Mouse (Mus musculus): ENCODE measurements around the gene Smim6.

DNA sequence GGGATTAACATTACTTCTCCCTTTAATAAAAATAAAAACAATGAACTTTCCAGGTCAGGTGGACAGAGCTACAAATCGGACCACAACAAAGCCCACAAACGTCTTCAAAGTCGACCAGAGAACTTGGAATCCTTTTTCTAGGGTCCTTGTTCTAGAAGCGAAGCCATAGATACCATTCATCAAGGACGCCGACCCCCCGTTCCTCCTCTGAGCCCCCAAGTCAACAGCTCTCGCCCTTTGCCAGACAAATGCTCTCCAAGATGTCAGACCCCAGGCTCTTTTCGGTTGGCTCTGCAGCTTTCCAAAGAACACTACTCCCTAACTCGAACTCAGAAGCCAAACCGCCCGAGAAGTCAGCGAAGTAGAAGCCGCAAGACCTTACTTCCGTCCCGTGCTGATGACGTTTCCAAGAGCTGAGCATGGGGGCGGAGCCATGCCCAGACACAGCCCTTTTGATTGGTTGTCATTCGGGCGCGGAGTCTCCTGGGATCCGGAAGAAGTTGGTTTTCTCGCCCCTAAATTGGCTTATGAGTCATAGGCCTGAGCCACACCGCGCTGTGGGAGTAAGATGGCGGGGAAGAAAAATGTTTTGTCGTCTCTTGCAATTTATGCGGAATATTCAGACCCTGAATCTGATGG lies 21.4 kb downstream of the Smim6 start, which contains the start of the genes Sap30bp and Recql5:
- TF ChIP-seq POU5F1 (IDR thresholded peaks at IDR 0.05; ENCODE audit: borderline replicate concordance, low read length) (no peak), CTCF (conservative IDR thresholded peaks at IDR 0.05; ENCODE audit: low read length) (no peak)

All from E14TG2a.4 (cell line).